Mouse (Mus musculus) neural tube, embryonic 11.5 days (tissue): ENCODE data around the gene Olfr1057. TPM values are rescaled to one million over a fixed set of nuclear protein-coding genes. Genes with fewer than 3 reads are reported as not detected.
"Not testable (repeated sequence)": the region's sequence is repeated elsewhere in the genome, so short reads cannot be mapped to it uniquely, and the experiment has no call there.

Source experiments
- ATAC-seq: fragments of 200-750 bp; cut with Nextera tagmentation; 2 replicates; pipeline ENCODE4 v1.8.0; 2017; ENCODE audit warnings: moderate number of reproducible peaks, mild to moderate bottlenecking, moderate TSS enrichment, moderate library complexity; ENCODE audit not compliant: insufficient read depth, low FRiP score, low TSS enrichment
- DNase-seq: peaks from one replicate; pipeline ENCODE4 v3.0.0-alpha.2; 2015; ENCODE audit warnings: low spot score
- H3K27ac ChIP-seq: fragments of 300-500 bp; sonication (generic); 2 replicates; pipeline ENCODE4 v1.5.1; 2014; ENCODE audit warnings: low read depth, mild to moderate bottlenecking, low read length
- H3K27me3 ChIP-seq: fragments of 300-500 bp; sonication (generic); 2 replicates; pipeline ENCODE4 v1.6.1; 2014; ENCODE audit warnings: mild to moderate bottlenecking, low read length, mixed read lengths; ENCODE audit not compliant: control insufficient read depth, insufficient read depth
- H3K36me3 ChIP-seq: fragments of 300-500 bp; sonication (generic); 2 replicates; pipeline ENCODE4 v1.6.1; 2014; ENCODE audit warnings: mild to moderate bottlenecking, low read length, moderate library complexity, mixed read lengths; ENCODE audit not compliant: control insufficient read depth, insufficient read depth
- H3K4me1 ChIP-seq: fragments of 300-500 bp; sonication (generic); 2 replicates; pipeline ENCODE4 v1.6.1; 2014; ENCODE audit warnings: low read length, mixed read lengths; ENCODE audit not compliant: control insufficient read depth, insufficient read depth
- H3K4me2 ChIP-seq: fragments of 300-500 bp; sonication (generic); 2 replicates; pipeline ENCODE4 v1.6.1; 2014; ENCODE audit warnings: low read depth, mild to moderate bottlenecking, moderate library complexity
- H3K4me3 ChIP-seq: fragments of 300-500 bp; sonication (generic); 2 replicates; pipeline ENCODE4 v1.5.1; 2014; ENCODE audit warnings: low read depth, low read length
- H3K9ac ChIP-seq: fragments of 300-500 bp; sonication (generic); 2 replicates; pipeline ENCODE4 v1.6.1; 2014; ENCODE audit warnings: mild to moderate bottlenecking, low read length
- H3K9me3 ChIP-seq: fragments of 300-500 bp; sonication (generic); 2 replicates; pipeline ENCODE4 v1.6.1; 2016; ENCODE audit warnings: low read length; ENCODE audit not compliant: control insufficient read depth
- WGBS: fragments of 180-500 bp; shearing (Covaris S2); extraction: QIAGEN DNeasy Blood & Tissue Kit; methylation state at CpG from one replicate; pipeline ENCODE4 v1.1.7; 2014; 5-methylcytosine and 5-hydroxymethylcytosine counted together
- polyA plus RNA-seq: library from polyadenylated mRNA; unstranded; fragments of >200 nt; fragmentation: Nextera tagmentation; extraction: Ambion mirVana; gene quantifications from 2 replicates; pipeline ENCODE4 v1.2.1, GENCODE M21; 2014

Gene Olfr1057
- polyA plus RNA-seq: not detected in 2 replicates

DNA sequence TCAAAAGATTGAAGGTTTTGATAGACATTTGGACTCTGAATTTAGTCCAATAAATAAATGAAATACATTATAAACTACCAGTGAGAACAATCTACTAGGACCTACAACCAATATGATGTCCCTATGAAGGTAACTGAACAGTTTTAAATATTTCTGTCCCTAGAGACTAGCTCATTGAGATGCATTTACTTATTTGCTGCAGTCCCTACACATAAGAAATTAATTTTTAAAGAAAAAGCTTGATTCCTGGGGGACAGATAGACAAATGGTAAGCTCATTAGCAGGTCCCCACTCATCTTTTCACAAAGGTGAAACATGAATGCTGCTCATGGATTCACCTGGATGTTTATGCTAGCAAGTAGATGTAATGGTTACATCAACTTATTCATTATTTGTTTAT is at the start of gene Olfr1057:
Olfr1057 (minus strand) TSS at position 101 of the 400 bp plus-strand sequence.
- DNase-seq (no peak), ATAC-seq (no peak)
- H3K27me3 ChIP-seq: no peaks in the 10 kb centered on the region
- H3K4me3 ChIP-seq: no peak within 1 kb of the TSS
- no peak within 1 kb of the TSS for H3K9ac ChIP-seq
- H3K4me2 ChIP-seq: no peak within 1 kb of the TSS
- H3K36me3 ChIP-seq: no peaks in the 10 kb centered on the region
- H3K4me1 ChIP-seq: no peaks in the 10 kb centered on the region
- H3K9me3 ChIP-seq: no peaks in the 10 kb centered on the region
- no peak within 1 kb of the TSS for H3K27ac ChIP-seq

DNA sequence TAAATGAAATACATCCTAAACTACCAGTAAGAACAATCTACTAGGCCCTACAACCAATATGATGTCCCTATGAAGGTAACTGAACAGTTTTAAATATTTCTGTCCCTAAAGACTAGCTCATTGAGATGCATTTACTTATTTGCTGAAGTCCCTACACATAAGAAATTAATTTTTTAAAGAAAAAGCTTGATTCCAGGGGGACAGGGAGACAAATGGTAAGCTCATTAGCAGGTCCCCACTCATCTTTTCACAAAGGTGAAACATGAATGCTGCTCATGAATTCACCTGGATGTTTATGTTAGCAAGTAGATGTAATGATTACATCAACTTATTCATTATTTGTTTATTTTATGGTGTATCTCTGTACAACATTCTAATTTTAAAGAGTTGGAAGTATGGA is 48.5 kb upstream of the Olfr1057 start, which contains the start of gene Olfr1062:
Olfr1062 (minus strand) TSS at position 101 of the 400 bp plus-strand sequence.
- not testable (repeated sequence) for ATAC-seq, DNase-seq, H3K9me3 ChIP-seq

DNA sequence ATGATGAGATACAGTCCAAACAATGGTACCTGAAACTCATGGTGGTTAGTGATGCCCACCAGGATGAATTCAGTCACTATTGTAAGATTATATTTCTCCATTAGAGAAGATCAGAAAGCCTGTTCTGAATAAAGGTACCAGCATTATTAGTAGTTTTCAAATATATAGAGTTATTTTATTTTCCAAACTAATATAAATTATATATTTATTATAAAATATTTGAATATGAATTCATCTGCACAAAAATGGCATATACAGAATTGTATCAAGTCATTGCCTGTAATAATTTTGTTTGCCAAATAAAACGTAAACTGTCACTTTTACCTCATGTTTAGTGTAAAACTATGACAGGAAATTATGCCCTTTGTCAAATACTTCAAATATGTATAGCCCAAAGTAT is 35.8 kb upstream of the Olfr1057 start, which contains the start of gene Olfr1061:
Olfr1061 (minus strand) TSS at position 101 of the 400 bp plus-strand sequence.
- 82% methylated on average over 1 of the region's 1 CpGs for WGBS
- no peak within 1 kb of the TSS for H3K9ac ChIP-seq
- ATAC-seq (no peak), DNase-seq (no peak)
- no peak within 1 kb of the TSS for H3K4me2 ChIP-seq
- H3K36me3 ChIP-seq: no peaks in the 10 kb centered on the region
- no peaks in the 10 kb centered on the region for H3K9me3 ChIP-seq
- H3K27me3 ChIP-seq: no peaks in the 10 kb centered on the region
- H3K27ac ChIP-seq: no peak within 1 kb of the TSS
- no peak within 1 kb of the TSS for H3K4me3 ChIP-seq
- H3K4me1 ChIP-seq: no peaks in the 10 kb centered on the region

More for the DNA sequence above, 48.5 kb upstream of the Olfr1057 start, which contains the start of gene Olfr1062:
- H3K4me1 ChIP-seq, H3K36me3 ChIP-seq, H3K4me3 ChIP-seq, H3K9ac ChIP-seq, H3K4me2 ChIP-seq, H3K27me3 ChIP-seq, H3K27ac ChIP-seq: not testable (repeated sequence)

DNA sequence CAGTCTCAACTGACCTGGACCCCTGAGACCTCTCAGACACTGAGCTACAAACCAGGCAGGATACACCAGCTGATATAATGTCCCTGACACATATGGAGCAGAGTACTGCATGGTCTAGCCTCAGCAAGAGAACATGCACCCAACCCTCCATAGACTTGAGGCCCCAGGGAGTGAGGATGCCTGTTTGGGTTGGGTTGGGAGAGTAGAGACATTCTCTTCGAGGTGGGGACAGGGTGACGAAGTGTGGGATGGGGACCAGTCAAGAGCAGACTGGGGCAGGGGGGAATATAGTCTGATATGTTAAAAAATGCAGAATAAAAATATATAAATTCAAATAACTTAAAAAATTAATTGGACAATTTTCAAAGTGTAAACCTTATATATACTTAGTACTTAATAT is 16.9 kb upstream of the Olfr1057 start:
- H3K4me1 ChIP-seq: no peaks in the 10 kb centered on the region
- WGBS: 88% methylated on average over 2 of the region's 2 CpGs

DNA sequence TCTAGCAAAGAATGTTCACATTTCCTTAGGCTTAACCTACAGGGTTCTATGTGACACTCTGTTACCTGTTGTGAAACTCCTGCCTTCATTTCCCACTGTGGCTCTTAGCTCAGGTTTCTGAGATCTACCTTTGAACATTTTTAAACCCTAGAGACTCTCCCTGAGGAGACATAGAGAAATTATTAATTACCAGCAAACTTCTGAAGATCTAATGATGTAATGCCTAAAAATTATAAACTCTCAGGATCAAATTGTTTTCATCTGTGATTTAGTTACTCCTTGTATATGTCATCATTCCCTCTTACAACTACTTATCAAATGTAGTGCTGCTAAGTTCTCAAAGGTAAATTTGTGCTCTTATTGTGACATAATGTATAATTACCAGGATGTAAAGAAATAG is 10.3 kb upstream of the Olfr1057 start, which contains the start of gene Olfr1058:
Olfr1058 (minus strand) TSS at position 101 of the 400 bp plus-strand sequence.
- H3K4me2 ChIP-seq, H3K9ac ChIP-seq, H3K9me3 ChIP-seq, ATAC-seq, DNase-seq, H3K27me3 ChIP-seq, H3K27ac ChIP-seq, H3K4me3 ChIP-seq, H3K36me3 ChIP-seq, H3K4me1 ChIP-seq: not testable (repeated sequence)

More for the DNA sequence above, 16.9 kb upstream of the Olfr1057 start:
- Histone ChIP-seq H3K4me2 (no peak overlapping the region), H3K27me3 (no peaks in the 10 kb centered on the region), H3K27ac (no peak overlapping the region), H3K4me3 (no peak overlapping the region), H3K36me3 (no peaks in the 10 kb centered on the region), H3K9ac (no peak overlapping the region), H3K9me3 (no peaks in the 10 kb centered on the region)
- no peak for ATAC-seq
- DNase-seq: no peak

DNA sequence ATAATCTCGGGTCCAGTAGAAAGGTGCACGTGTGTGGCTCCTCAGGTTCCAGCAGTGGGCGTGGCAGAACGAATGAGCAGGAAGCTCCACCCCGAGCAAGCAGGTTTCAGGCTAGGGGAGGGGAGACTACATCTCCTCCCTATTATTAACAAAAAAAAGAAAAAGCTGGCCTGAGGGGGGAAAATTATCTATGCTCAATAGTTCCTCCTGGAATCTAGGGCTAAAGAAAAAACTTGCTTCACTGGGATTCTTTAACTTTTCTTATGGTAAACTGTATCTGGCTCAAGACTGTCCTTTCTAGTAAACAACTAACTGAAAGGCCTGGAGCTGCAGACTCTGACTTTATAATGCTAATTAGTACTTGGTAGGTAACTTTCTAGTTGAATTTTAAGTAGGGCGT is 11.9 kb downstream of the Olfr1057 start:
- not testable (repeated sequence) for H3K27ac ChIP-seq, ATAC-seq, H3K27me3 ChIP-seq, H3K9me3 ChIP-seq, H3K4me1 ChIP-seq, H3K36me3 ChIP-seq, H3K4me2 ChIP-seq, DNase-seq, H3K4me3 ChIP-seq, H3K9ac ChIP-seq
- WGBS: no CpG with 5 or more reads among the region's 6 CpGs

DNA sequence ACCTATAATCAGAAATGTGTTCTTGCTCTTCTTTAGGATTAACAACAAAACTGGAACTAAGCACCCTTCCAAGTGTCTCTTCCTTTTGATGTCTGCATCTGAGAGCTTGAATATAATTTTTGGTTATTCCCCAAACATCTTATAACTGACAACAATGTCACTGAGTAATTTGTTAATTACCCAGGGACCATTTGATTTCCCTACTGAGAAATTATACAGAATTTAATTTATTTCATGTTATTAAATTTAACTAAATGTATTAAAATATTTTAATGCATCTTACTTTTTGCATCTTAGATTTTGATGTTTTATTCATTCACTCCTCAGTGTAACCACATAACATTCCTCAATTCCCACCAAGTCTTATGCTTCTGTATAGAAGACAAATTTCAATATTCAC is 15.8 kb downstream of the Olfr1057 start, which contains the start of gene Olfr1056:
Olfr1056 (minus strand) TSS at position 101 of the 400 bp plus-strand sequence.
- ATAC-seq (no peak), DNase-seq (no peak)
- no peak within 1 kb of the TSS for H3K9ac ChIP-seq
- H3K9me3 ChIP-seq: no peaks in the 10 kb centered on the region
- H3K4me2 ChIP-seq: no peak within 1 kb of the TSS
- no peak within 1 kb of the TSS for H3K4me3 ChIP-seq
- no peaks in the 10 kb centered on the region for H3K4me1 ChIP-seq
- H3K27me3 ChIP-seq: no peaks in the 10 kb centered on the region
- no peak within 1 kb of the TSS for H3K27ac ChIP-seq
- H3K36me3 ChIP-seq: no peaks in the 10 kb centered on the region

DNA sequence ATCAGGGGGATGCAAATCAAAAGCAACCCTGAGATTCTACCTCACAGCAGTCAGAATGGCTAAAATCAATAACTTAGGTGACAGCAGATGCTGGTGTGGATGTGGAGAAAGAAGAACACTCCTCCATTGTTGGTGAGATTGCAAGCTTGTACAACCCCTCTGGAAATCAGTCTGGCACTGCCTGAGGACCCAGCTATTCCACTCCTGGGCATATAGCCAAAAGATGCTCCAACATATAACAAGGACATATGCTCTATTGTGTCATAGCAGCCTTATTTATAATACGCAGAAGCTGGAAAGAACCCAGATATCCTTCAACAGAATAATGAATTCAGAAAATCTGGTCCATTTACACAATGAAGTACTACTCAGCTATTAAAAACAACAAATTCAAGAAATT is 26.4 kb downstream of the Olfr1057 start:
- not testable (repeated sequence) for H3K27ac ChIP-seq, H3K27me3 ChIP-seq, H3K4me2 ChIP-seq, DNase-seq, H3K9ac ChIP-seq, ATAC-seq, H3K36me3 ChIP-seq, H3K4me3 ChIP-seq, H3K9me3 ChIP-seq, H3K4me1 ChIP-seq
- WGBS: 97% methylated on average over 1 of the region's 1 CpGs

DNA sequence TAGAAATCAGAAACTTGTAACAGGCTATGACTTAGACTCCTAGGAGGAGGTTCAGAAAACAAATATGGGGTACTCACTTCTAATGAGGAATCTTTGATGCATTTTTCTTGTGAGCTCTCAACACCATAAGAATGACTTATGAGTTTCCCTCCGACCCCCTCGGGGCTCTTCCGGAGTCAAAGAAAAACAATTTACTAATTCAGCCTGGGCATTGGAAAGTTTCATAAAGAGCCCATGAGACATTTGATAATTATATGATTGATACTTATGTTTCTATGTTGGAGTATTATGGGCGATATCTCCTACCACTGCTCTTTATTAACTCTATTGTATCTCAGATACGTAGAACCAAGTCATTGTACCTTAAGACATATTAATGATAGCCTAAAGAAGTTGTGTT is 28.0 kb downstream of the Olfr1057 start, which contains the start of gene Olfr1055:
Olfr1055 (minus strand) TSS at position 101 of the 400 bp plus-strand sequence.
- DNase-seq (no peak), ATAC-seq (no peak)
- H3K36me3 ChIP-seq: no peaks in the 10 kb centered on the region
- no peak within 1 kb of the TSS for H3K4me3 ChIP-seq
- H3K4me2 ChIP-seq: no peak within 1 kb of the TSS
- H3K4me1 ChIP-seq: no peaks in the 10 kb centered on the region
- 88% methylated on average over 5 of the region's 5 CpGs for WGBS
- no peaks in the 10 kb centered on the region for H3K9me3 ChIP-seq
- H3K9ac ChIP-seq: no peak within 1 kb of the TSS
- no peaks in the 10 kb centered on the region for H3K27me3 ChIP-seq
- no peak within 1 kb of the TSS for H3K27ac ChIP-seq
